Mouse (Mus musculus) R1 (cell line): ENCODE data around the gene Bmpr1a.
"Not testable (repeated sequence)": the region's sequence is repeated elsewhere in the genome, so short reads cannot be mapped to it uniquely, and the experiment has no call there.

Experiments
- DNase-seq: peaks from one replicate; pipeline ENCODE4 v3.0.0-alpha.2; 2018; ENCODE audit warnings: low read depth, low spot score

Gene Bmpr1a

DNA sequence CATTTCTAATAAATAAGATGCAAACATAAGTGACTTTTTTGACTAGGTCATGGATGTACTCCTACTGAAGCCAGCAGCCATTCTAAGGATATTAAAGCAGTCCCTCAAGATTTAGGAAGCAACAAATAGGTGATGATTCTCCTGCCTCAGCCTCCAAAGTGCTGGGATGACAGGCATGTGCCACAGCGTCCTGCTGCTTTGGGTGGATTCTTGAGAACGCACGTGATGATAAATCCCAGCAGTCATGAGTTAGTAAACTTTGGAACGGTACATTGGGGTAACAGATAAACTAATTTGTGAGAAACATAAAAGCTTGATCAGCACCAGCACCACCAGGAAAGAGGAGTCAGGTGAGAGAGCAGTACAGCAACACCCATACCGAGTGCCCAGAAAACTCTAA, 52.7 kb downstream of the Bmpr1a start:
- no peak for DNase-seq

DNA sequence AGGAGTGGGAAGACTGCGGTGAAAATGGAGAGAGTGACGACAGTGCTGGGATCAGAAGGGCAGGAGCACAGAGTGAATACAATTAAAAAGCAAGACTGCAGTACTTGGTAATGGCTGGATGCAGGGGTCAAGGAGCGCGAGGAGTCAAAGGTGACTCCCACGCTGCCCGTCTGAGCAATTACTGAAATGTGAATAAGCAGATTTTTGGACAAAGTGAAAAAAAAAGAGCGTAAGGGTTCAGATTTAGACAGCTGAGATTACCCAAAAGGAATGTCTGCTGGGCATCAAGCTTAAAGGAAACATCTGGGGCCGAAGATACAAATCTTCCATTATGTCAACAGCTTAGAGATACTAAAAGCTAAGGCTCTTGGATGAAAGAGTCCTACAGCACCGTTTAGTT, 53.3 kb downstream of the Bmpr1a start:
- no peak for DNase-seq

DNA sequence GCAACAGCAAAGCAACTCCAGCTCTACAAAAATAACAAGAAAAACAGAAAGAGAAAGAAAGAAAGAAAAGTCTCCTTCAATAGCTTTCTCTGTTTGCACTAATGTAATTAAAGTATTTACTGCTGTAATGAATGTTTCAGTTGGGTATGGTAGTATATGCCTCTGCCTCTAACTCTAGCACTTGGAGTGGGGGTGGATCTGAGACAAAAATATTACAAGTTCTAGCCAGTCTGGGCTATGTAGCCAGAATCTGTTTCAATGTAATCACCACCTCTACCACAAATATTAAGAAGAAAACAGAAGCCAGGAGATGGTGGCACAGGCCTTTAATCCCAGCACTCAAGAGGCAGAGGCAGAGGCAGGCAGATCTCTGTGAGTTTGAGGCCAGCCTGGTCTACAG, 54.7 kb downstream of the Bmpr1a start:
- DNase-seq, result no peak

GRCm38 (mm10) chr14:34447659-34448058, 55.5 kb downstream of the Bmpr1a start:
- no peak for DNase-seq

GRCm38 (mm10) chr14:34446624-34447023, 56.5 kb downstream of the Bmpr1a start:
- peak; percentile 69 for DNase-seq

- no peak for DNase-seq
Observed at GRCm38 (mm10) chr14:34445348-34445747, 57.8 kb downstream of the Bmpr1a start.

- no peak for DNase-seq
Observed at GRCm38 (mm10) chr14:34444924-34445323, 58.2 kb downstream of the Bmpr1a start.

DNA sequence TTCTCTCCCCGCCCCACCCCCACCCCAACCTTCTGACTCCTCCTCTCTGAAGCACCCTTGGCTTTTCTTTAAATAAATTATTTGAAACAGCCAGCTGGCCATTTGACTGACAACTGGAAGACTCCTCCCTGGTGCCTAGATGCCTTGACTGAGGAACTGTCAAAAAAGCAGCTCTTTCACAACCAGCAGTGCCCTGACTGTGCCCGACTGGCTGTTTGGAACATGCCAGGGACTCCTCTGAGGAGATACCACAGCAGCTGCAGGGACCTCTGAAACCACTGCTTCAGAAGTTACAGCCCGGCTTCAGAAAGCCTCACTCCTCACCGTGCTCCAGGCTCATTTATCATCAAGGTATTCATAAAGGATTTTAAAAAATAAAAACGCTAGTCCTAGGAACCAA, 58.8 kb downstream of the Bmpr1a start:
- no peak for DNase-seq

- no peak for DNase-seq
Observed at GRCm38 (mm10) chr14:34442531-34442930, 60.6 kb downstream of the Bmpr1a start.

- no peak for DNase-seq
Observed at GRCm38 (mm10) chr14:34440526-34441066, 62.5 kb downstream of the Bmpr1a start.

GRCm38 (mm10) chr14:34429069-34429468, 74.1 kb downstream of the Bmpr1a start:
- no peak for DNase-seq

DNA sequence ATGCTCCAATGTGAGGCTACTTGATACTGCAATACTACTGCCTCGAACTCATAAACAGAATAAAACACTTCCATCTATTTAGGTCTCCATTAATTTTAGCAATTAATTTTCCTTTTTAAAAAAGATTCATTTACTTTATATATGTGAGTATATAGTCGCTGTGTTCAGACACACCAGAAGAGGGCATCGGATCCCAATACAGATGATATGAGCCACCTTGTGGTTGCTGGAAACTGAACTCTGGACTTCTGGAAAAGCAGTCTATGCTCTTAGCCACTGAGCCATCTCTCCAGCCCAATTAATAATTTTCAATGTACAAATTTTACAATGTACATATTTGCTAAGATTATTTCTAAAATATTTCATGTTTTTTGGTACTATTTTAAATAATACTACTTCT, 74.9 kb downstream of the Bmpr1a start:
- no peak for DNase-seq

DNA sequence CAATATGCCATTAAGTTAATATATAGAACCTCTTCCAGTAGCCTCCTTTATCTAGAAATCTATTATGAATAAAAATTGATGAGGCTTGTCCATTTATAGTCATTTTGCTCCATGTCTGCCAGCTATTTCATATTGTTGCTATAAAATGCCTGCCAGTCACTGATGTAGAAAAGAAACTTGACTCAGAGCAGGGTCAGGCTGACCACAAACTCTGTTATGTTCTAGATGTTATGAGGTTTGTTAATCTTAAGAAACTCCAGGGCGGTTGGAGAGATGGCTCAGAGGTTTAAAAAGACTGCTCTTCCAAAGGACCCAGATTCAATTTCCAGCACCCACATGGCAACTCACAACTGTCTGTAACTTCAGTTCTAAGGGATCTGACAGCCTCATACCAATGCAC, 82.1 kb downstream of the Bmpr1a start:
- DNase-seq, result no peak

GRCm38 (mm10) chr14:34417501-34417900, 85.6 kb downstream of the Bmpr1a start:
- no peak for DNase-seq

DNA sequence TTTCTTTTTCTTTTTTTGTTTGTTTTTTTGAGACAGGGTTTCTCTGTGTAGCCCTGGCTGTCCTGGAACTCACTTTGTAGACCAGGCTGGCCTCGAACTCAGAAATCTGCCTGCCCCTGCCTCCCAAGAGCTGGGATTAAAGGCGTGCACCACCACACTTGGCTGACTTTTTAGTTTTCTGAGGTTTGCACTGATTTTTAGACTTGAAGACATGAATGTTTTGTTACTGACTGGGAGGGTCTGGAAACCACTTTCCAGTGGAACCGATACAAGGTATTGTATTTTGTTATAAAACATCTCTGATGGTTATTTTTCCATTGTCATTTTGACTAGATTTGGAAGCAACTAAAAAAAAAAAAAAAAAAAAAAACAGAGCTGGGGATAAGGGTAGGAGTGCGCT, 86.2 kb downstream of the Bmpr1a start:
- DNase-seq, result not testable (repeated sequence)

- no peak for DNase-seq
Observed at GRCm38 (mm10) chr14:34412164-34412896, 90.8 kb downstream of the Bmpr1a start.

- DNase-seq, result no peak
Observed at GRCm38 (mm10) chr14:34410716-34411115, 92.4 kb downstream of the Bmpr1a start.

- DNase-seq, result no peak
Observed at GRCm38 (mm10) chr14:34403424-34403823, 99.7 kb downstream of the Bmpr1a start.

DNA sequence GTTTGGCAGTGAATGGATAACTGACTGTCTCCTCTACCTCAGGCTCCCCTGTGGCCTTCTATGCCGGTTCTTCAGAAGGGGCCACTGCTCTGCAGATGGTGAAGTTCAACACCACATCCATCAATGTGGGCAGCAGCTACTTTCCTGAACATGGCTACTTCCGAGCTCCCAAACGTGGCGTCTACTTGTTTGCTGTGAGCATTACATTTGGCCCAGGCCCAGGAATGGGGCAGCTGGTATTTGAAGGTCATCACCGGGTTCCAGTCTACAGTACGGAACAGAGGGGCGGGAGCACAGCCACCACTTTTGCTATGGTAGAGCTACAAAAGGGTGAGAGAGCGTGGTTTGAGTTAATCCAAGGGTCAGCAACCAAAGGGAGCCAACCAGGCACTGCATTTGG, 100.3 kb downstream of the Bmpr1a start:
- DNase-seq, result no peak

GRCm38 (mm10) chr14:34401135-34401534, 102.0 kb downstream of the Bmpr1a start:
- peak; percentile 90 for DNase-seq

GRCm38 (mm10) chr14:34400021-34400420, 103.1 kb downstream of the Bmpr1a start:
- peak; percentile 70 for DNase-seq

DNA sequence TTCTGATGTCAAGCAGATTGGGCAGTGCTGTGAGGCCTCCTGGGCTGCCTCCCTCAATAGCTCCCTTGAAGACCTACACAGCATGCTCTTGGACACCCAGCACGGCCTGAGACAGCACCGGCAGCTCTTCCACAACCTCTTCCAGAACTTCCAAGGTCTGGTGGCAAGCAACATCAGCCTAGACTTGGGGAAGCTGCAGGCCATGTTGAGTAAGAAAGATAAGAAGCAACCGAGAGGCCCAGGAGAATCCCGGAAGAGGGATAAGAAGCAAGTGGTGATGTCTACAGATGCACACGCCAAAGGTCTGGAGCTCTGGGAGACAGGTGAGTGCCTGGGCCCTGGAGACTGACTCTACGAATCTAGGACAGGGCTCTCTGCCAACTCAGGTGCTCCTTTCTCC, 103.8 kb downstream of the Bmpr1a start:
- DNase-seq, result peak; percentile 18

GRCm38 (mm10) chr14:34398901-34399300, 104.2 kb downstream of the Bmpr1a start:
- peak; percentile 12 for DNase-seq

GRCm38 (mm10) chr14:34397871-34398270, 105.3 kb downstream of the Bmpr1a start:
- DNase-seq, result no peak
